Mouse (Mus musculus): ENCODE data around the gene Olfr1255.

Gene Olfr1255

GRCm38 (mm10) chr2:89811751-89812150, at the start of gene Olfr1255:
Gene Olfr1255 (plus strand): TSS chr2:89812051.
- in situ Hi-C loops (cut with MseI, MboI), result no loop called here

GRCm38 (mm10) chr2:89793519-89793918, 18.3 kb upstream of the Olfr1255 start, which contains the start of gene Olfr1254:
Gene Olfr1254 (minus strand): TSS chr2:89793619.
- in situ Hi-C loops (cut with MseI, MboI), result no loop called here

- in situ Hi-C loops (cut with MseI, MboI), result no loop called here
These were observed 12.3 kb upstream of the Olfr1255 start for GRCm38 (mm10) chr2:89799583-89799982.

- in situ Hi-C loops (cut with MseI, MboI), result no loop called here
These were observed 1.1 kb upstream of the Olfr1255 start for GRCm38 (mm10) chr2:89810751-89811150.

DNA sequence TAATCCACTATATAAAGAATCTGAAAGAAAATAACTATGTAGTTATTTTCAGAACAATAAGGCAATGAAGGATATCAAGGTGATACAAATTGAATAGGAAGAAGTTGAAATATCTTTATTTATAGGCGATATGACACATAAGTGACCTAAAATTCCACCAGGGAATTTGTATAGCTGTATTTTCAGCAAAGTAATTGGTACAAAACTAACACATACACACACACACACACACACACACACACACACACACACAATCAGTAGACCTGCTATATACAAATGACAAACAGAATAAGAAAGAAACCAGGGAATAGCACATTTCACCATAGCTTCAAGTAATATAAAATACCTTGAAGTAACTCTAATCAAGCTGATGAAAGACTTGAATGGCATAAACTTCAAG, 8.4 kb downstream of the Olfr1255 start:
- in situ Hi-C loops (cut with MseI, MboI), result no loop called here

GRCm38 (mm10) chr2:89841455-89841854, 29.6 kb downstream of the Olfr1255 start, which contains the start of gene Olfr1256:
Gene Olfr1256 (minus strand): TSS chr2:89841555.
- in situ Hi-C loops (cut with MseI, MboI), result no loop called here

DNA sequence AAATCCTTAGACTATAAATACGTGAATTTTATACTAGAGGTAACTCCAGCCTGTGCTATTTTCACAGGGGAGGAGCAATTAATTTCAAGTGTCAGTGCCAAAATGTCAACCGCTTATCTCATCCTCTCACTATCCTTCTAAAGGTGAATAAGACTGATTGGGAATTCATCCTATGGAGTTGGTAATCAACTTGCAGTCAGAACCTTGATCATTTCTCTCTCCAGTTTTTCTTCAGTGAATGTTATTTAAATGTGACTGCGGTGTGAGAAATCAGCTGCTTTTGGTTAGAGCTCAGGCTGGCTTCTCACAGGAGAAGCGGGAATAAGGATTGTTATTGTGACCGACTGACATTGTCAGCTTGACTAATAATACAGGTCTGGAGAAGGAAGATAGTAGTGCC, 36.3 kb downstream of the Olfr1255 start, which contains the start of gene Olfr48:
TSS of gene Olfr48 (minus strand) at position 101 of the 400 bp plus-strand sequence.
- in situ Hi-C loops (cut with MseI, MboI), result no loop called here

DNA sequence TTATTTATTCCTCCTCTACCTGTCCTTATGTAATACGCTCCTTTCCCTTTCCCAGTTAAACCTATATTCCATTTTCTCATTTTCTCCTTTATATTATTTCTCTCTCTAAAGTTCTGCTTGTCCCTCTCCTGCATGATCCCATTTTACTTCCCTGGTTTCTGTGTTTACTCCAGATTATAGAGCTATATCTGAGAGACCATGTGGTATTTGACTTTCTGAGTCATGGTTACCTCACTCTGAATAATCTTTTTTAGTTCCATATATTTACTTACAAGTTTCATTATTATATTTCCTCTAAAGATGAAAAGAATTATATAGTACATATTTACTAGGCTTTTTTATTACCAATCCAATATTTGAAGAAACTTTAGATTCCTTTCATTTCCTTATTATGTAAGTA, 37.4 kb downstream of the Olfr1255 start:
- in situ Hi-C loops (cut with MseI, MboI), result no loop called here
